Mouse (Mus musculus) neural tube, embryonic 14.5 days (tissue): ENCODE results near the gene Etfa. TPM values are rescaled to one million over a fixed set of nuclear protein-coding genes. Genes with fewer than 3 reads are reported as not detected.

Experiments
- ATAC-seq: fragments of 200-750 bp; cut with Nextera tagmentation; 2 replicates; pipeline ENCODE4 v1.8.0; 2017; ENCODE audit warnings: low read depth, mild to moderate bottlenecking, moderate TSS enrichment, moderate library complexity
- H3K27ac ChIP-seq: fragments of 300-500 bp; sonication (generic); 2 replicates; pipeline ENCODE4 v1.5.1; 2014; ENCODE audit warnings: low read depth, mild to moderate bottlenecking, control low read depth, low read length, moderate library complexity, mixed read lengths
- H3K27me3 ChIP-seq: fragments of 300-500 bp; sonication (generic); 2 replicates; pipeline ENCODE4 v1.6.1; 2014; ENCODE audit warnings: low read length; ENCODE audit not compliant: control insufficient read depth, insufficient read depth
- H3K36me3 ChIP-seq: fragments of 300-500 bp; sonication (generic); 2 replicates; pipeline ENCODE4 v1.6.1; 2014; ENCODE audit warnings: low read length, mixed read lengths; ENCODE audit not compliant: control insufficient read depth, insufficient read depth
- H3K4me1 ChIP-seq: fragments of 300-500 bp; sonication (generic); 2 replicates; pipeline ENCODE4 v1.6.1; 2014; ENCODE audit warnings: low read length; ENCODE audit not compliant: control insufficient read depth, insufficient read depth
- H3K4me2 ChIP-seq: fragments of 300-500 bp; sonication (generic); 2 replicates; pipeline ENCODE4 v1.6.1; 2014; ENCODE audit warnings: mild to moderate bottlenecking, low read depth, low read length, control low read depth
- H3K4me3 ChIP-seq: fragments of 300-500 bp; sonication (generic); 2 replicates; pipeline ENCODE4 v1.5.1; 2014; ENCODE audit warnings: low read depth, low read length, control low read depth, mixed read lengths
- H3K9ac ChIP-seq: fragments of 300-500 bp; sonication (generic); replicated peaks from 2 replicates; pipeline ENCODE4 v1.6.1; 2014; ENCODE audit warnings: low read depth, mild to moderate bottlenecking, control low read depth, low read length, mixed read lengths
- H3K9me3 ChIP-seq: fragments of 300-500 bp; sonication (generic); 2 replicates; pipeline ENCODE4 v1.6.1; 2016; ENCODE audit warnings: low read length; ENCODE audit not compliant: control insufficient read depth
- WGBS: fragments of 180-500 bp; shearing (Covaris S2); extraction: QIAGEN DNeasy Blood & Tissue Kit; methylation state at CpG from one replicate; pipeline ENCODE4 v1.1.7; 2014; 5-methylcytosine and 5-hydroxymethylcytosine counted together
- polyA plus RNA-seq: library from polyadenylated mRNA; unstranded; fragments of >200 nt; fragmentation: Nextera tagmentation; extraction: Ambion mirVana; gene quantifications from 2 replicates; pipeline ENCODE4 v1.2.1, GENCODE M21; 2014

Gene Etfa
- polyA plus RNA-seq, 1 experiment from 2014 or later: 83.7 TPM

- WGBS: under 1% methylated on average over 46 of the region's 46 CpGs
- ATAC-seq: no peak
- Histone ChIP-seq H3K4me2 (0 out of 2 replicates have a peak overlapping the region, but pooled peaks have one; percentile 14), H3K9me3 (no peaks in the 10 kb centered on the region), H3K4me3 (peak overlapping the region; percentile 31), H3K9ac (no peak overlapping the region), H3K27ac (no peak overlapping the region), H3K27me3 (peaks cover 55% of the 10 kb centered on the region), H3K4me1 (peaks cover 10% of the 10 kb centered on the region), H3K36me3 (no peaks in the 10 kb centered on the region)
Observed at GRCm38 (mm10) chr9:55543703-55544401, 31.8 kb upstream of the Etfa start.

- peaks cover 10% of the 10 kb centered on the region for H3K4me1 ChIP-seq
- no peaks in the 10 kb centered on the region for H3K36me3 ChIP-seq
- WGBS: 3% methylated on average over 8 of the region's 8 CpGs
- H3K9me3 ChIP-seq: no peaks in the 10 kb centered on the region
- no peak overlapping the region for H3K9ac ChIP-seq
- no peak for ATAC-seq
- peaks cover 55% of the 10 kb centered on the region for H3K27me3 ChIP-seq
- peak overlapping the region; percentile 31; the same call in 1 of the 2 replicates for H3K4me3 ChIP-seq
- H3K27ac ChIP-seq: no peak overlapping the region
- no peak overlapping the region for H3K4me2 ChIP-seq
Observed at GRCm38 (mm10) chr9:55543336-55543702, 31.3 kb upstream of the Etfa start.

- H3K36me3 ChIP-seq: no peaks in the 10 kb centered on the region
- peak overlapping the region; percentile 41; the same call in 1 of the 2 replicates for H3K9ac ChIP-seq
- 1% methylated on average over 53 of the region's 59 CpGs for WGBS
- 0 out of 2 replicates have a peak overlapping the region, but pooled peaks have one; percentile 22 for H3K27ac ChIP-seq
- ATAC-seq: no peak; the same call in 1 of the 2 replicates
- H3K27me3 ChIP-seq: peaks cover 53% of the 10 kb centered on the region
- H3K4me1 ChIP-seq: peaks cover 10% of the 10 kb centered on the region
- H3K9me3 ChIP-seq: no peaks in the 10 kb centered on the region
- H3K4me2 ChIP-seq: peak overlapping the region; percentile 26; the same call in 1 of the 2 replicates
- H3K4me3 ChIP-seq: peak overlapping the region; percentile 31
Observed at GRCm38 (mm10) chr9:55542366-55543325, 30.6 kb upstream of the Etfa start.

GRCm38 (mm10) chr9:55541681-55542365 is 29.8 kb upstream of the Etfa start:
- H3K4me3 ChIP-seq: peak overlapping the region; percentile 31
- H3K27ac ChIP-seq: 0 out of 2 replicates have a peak overlapping the region, but pooled peaks have one; percentile 22
- ATAC-seq: no peak
- H3K36me3 ChIP-seq: no peaks in the 10 kb centered on the region
- peaks cover 10% of the 10 kb centered on the region for H3K4me1 ChIP-seq
- peak overlapping the region; percentile 26; the same call in 1 of the 2 replicates for H3K4me2 ChIP-seq
- peak overlapping the region; percentile 41 for H3K9ac ChIP-seq
- no peaks in the 10 kb centered on the region for H3K9me3 ChIP-seq
- H3K27me3 ChIP-seq: peaks cover 51% of the 10 kb centered on the region
- WGBS: 2% methylated on average over 59 of the region's 59 CpGs

GRCm38 (mm10) chr9:55540888-55541287 is 28.8 kb upstream of the Etfa start:
- Histone ChIP-seq H3K36me3 (no peaks in the 10 kb centered on the region), H3K4me3 (peak overlapping the region; percentile 31), H3K9me3 (no peaks in the 10 kb centered on the region), H3K4me2 (peak overlapping the region; percentile 55), H3K9ac (no peak overlapping the region), H3K27ac (no peak overlapping the region), H3K4me1 (peaks cover 6% of the 10 kb centered on the region), H3K27me3 (peaks cover 47% of the 10 kb centered on the region)
- peak; percentile 80 for ATAC-seq
- WGBS: under 1% methylated on average over 27 of the region's 28 CpGs

- ATAC-seq: no peak
- no peak overlapping the region for H3K9ac ChIP-seq
Observed at GRCm38 (mm10) chr9:55540391-55540770, 28.3 kb upstream of the Etfa start.

GRCm38 (mm10) chr9:55539661-55540390 is 27.8 kb upstream of the Etfa start:
- H3K4me2 ChIP-seq: peak overlapping the region; percentile 55; the same call in 1 of the 2 replicates
- no peaks in the 10 kb centered on the region for H3K9me3 ChIP-seq
- H3K4me3 ChIP-seq: 0 out of 2 replicates have a peak overlapping the region, but pooled peaks have one; percentile 31
- ATAC-seq: no peak
- no peaks in the 10 kb centered on the region for H3K36me3 ChIP-seq
- H3K4me1 ChIP-seq: peaks cover 6% of the 10 kb centered on the region; the same call in 1 of the 2 replicates
- H3K27me3 ChIP-seq: peaks cover 42% of the 10 kb centered on the region
- H3K27ac ChIP-seq: no peak overlapping the region
- 2% methylated on average over 31 of the region's 31 CpGs for WGBS
- 0 out of 2 replicates have a peak overlapping the region, but pooled peaks have one; percentile 4 for H3K9ac ChIP-seq

More at GRCm38 (mm10) chr9:55540391-55540770, 28.3 kb upstream of the Etfa start:
- Histone ChIP-seq H3K27ac (no peak overlapping the region), H3K9me3 (no peaks in the 10 kb centered on the region), H3K4me3 (peak overlapping the region; percentile 31), H3K36me3 (no peaks in the 10 kb centered on the region), H3K27me3 (peaks cover 43% of the 10 kb centered on the region), H3K4me2 (peak overlapping the region; percentile 55), H3K4me1 (peaks cover 6% of the 10 kb centered on the region; the same call in 1 of the 2 replicates)
- WGBS: under 1% methylated on average over 12 of the region's 12 CpGs

GRCm38 (mm10) chr9:55539006-55539405 is 27.0 kb upstream of the Etfa start:
- Histone ChIP-seq H3K9ac (no peak overlapping the region), H3K4me1 (peaks cover 6% of the 10 kb centered on the region; the same call in 1 of the 2 replicates), H3K36me3 (no peaks in the 10 kb centered on the region), H3K9me3 (no peaks in the 10 kb centered on the region), H3K27ac (no peak overlapping the region), H3K4me3 (no peak overlapping the region), H3K4me2 (no peak overlapping the region), H3K27me3 (peaks cover 39% of the 10 kb centered on the region)
- 0% methylated on average over 1 of the region's 1 CpGs for WGBS
- no peak for ATAC-seq
